Mouse (Mus musculus) frontal cortex, postnatal 10 days (tissue): ENCODE results near the gene Tox2.
A peak's percentile ranks its signal among the peaks of the same experiment; 100 is the strongest.

ENCODE experiments used
- DNase-seq, 2 experiments: peaks; one replicate each; pipeline ENCODE4 v3.0.0; 2022; ENCODE audit warnings: low spot score in 2 of 2, mixed read lengths in 1 of 2

Gene Tox2

GRCm38 (mm10) chr2:163202884-163203634, at the start of gene Tox2:
TSS of gene Tox2 (plus strand) at chr2:163203125.
- DNase-seq: peak; percentile 38 to 71

- no peak for DNase-seq
These were observed 48.3 kb upstream of the Tox2 start for GRCm38 (mm10) chr2:163154673-163155072.

- DNase-seq: no peak
These were observed 43.9 kb upstream of the Tox2 start for GRCm38 (mm10) chr2:163158979-163159378.

- no peak for DNase-seq
These were observed 38.4 kb upstream of the Tox2 start for GRCm38 (mm10) chr2:163164461-163164990.

- no peak for DNase-seq
These were observed 36.7 kb upstream of the Tox2 start for GRCm38 (mm10) chr2:163166067-163166805.

GRCm38 (mm10) chr2:163171891-163172290, 31.0 kb upstream of the Tox2 start:
- DNase-seq: no peak

GRCm38 (mm10) chr2:163174066-163174465, 28.9 kb upstream of the Tox2 start:
- no peak for DNase-seq

GRCm38 (mm10) chr2:163175831-163176230, 27.1 kb upstream of the Tox2 start:
- DNase-seq: no peak

GRCm38 (mm10) chr2:163176502-163176901, 26.4 kb upstream of the Tox2 start:
- DNase-seq: no peak

- peak in 1 of 2 experiments; percentile 28 for DNase-seq
These were observed 15.4 kb upstream of the Tox2 start for GRCm38 (mm10) chr2:163187552-163187951.

GRCm38 (mm10) chr2:163189596-163189995, 13.3 kb upstream of the Tox2 start:
- DNase-seq: no peak

GRCm38 (mm10) chr2:163190004-163190441, 12.9 kb upstream of the Tox2 start:
- DNase-seq: no peak

- DNase-seq: no peak
These were observed 10.4 kb upstream of the Tox2 start for GRCm38 (mm10) chr2:163192485-163192884.

- DNase-seq: no peak
These were observed 8.9 kb upstream of the Tox2 start for GRCm38 (mm10) chr2:163194015-163194414.

- no peak for DNase-seq
These were observed 8.4 kb upstream of the Tox2 start for GRCm38 (mm10) chr2:163194543-163194942.

GRCm38 (mm10) chr2:163195106-163195833, 7.7 kb upstream of the Tox2 start:
- no peak for DNase-seq

- no peak for DNase-seq
These were observed 7.1 kb upstream of the Tox2 start for GRCm38 (mm10) chr2:163195834-163196145.

- DNase-seq: no peak
These were observed 1.0 kb upstream of the Tox2 start for GRCm38 (mm10) chr2:163201897-163202296.

GRCm38 (mm10) chr2:163202553-163202883, 407 bp upstream of the Tox2 start:
- no peak for DNase-seq

- DNase-seq: no peak
These were observed 966 bp downstream of the Tox2 start for GRCm38 (mm10) chr2:163203635-163204547.

- peak in 1 of 2 experiments; percentile 29 for DNase-seq
These were observed 1.8 kb downstream of the Tox2 start for GRCm38 (mm10) chr2:163204548-163205261.
